In the genomic region with DNA sequence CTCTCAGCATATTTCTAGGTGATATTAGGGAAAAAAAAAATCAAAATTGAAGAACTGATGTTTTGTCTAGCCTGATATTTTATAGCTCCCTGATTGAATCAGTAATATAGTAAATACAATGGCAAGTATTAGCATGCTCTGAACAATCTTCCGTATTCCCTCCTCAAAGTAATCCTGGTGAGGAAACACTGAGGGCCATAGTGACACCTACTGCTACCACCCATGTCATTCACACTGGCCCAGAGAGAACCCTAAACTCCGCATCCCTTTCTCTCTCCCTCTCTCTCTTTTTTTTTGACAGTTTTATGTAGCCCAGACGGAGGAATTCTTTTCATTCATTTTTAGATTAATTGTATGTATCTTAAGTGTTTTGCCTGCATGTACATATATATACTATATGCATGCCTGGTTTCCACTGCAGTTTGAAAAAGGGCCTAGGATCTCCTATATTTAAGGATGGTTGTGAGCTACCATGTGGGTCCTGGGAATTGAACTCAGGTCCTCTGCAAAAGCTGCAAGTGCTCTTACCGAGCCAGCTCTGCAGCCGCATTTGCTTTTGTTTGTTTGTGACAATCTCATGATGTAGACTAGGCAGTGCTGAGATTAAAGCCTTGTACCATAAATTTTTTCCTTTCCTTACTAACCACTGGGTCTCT, we compare ENCODE assay signal across 16 mouse cellular contexts.
"Had no signal": no experiment of that assay in that cellular context is flagged by ENCODE, and none has a peak within 500 bp of the region (broad histone marks: within the 10 kb centered on the region; RNA-seq: fewer than 3 reads in every experiment).

No protein-coding gene starts in this region.

- H3K4me2 ChIP-seq: neural tube, embryonic 13.5 days; neural tube, embryonic 15.5 days; stomach, embryonic 15.5 days had no signal

- H3K9ac ChIP-seq: neural tube, embryonic 13.5 days; neural tube, embryonic 15.5 days; stomach, embryonic 15.5 days had no signal

- H3K27me3 ChIP-seq: neural tube, embryonic 13.5 days; neural tube, embryonic 15.5 days; stomach, embryonic 15.5 days had no signal

- DNase-seq: retina, postnatal 1 day; right cerebral cortex, adult 18-20 months; right cerebral cortex, postnatal 14 days; right cerebral cortex, postnatal 25 days; right cerebral cortex, postnatal 4 days; spleen, adult 18-20 months; thymus, adult 18-20 months; thymus, adult 2 months; thymus, postnatal 14 days; thymus, postnatal 25 days; thymus, postnatal 36 days; thymus, postnatal 4 days had no signal

- H3K4me1 ChIP-seq: neural tube, embryonic 13.5 days; neural tube, embryonic 15.5 days; stomach, embryonic 15.5 days had no signal

- H3K4me3 ChIP-seq: neural tube, embryonic 13.5 days; neural tube, embryonic 15.5 days; stomach, embryonic 15.5 days had no signal

- H3K9me3 ChIP-seq: neural tube, embryonic 13.5 days; neural tube, embryonic 15.5 days; stomach, embryonic 15.5 days had no signal

- H3K27ac ChIP-seq: neural tube, embryonic 13.5 days; neural tube, embryonic 15.5 days; stomach, embryonic 15.5 days; stomach, postnatal 0 days had no signal
